Mouse (Mus musculus): ENCODE data around the gene C5ar2.

- no peak for TF ChIP-seq CHD2 (IDR thresholded peaks at IDR 0.05; ENCODE audit: low read depth, low read length)
- no peak for TF ChIP-seq ZNF384 (IDR thresholded peaks at IDR 0.05; ENCODE audit: low read depth, low read length)
- TF ChIP-seq HCFC1 (IDR thresholded peaks at IDR 0.05; ENCODE audit: borderline replicate concordance, insufficient read depth, low read length): 0 out of 2 replicates have a peak, but pooled peaks have one; percentile 42
- TF ChIP-seq ZC3H11A (IDR thresholded peaks at IDR 0.05; ENCODE audit: borderline replicate concordance, low read depth, low read length): no peak
Measured at GRCm38 (mm10) chr7:16286026-16286961, 42.3 kb upstream of the C5ar2 start, which contains the start of gene Ccdc9.
